Mouse (Mus musculus) embryonic facial prominence, embryonic 10.5 days (tissue): ENCODE measurements around the gene Pcsk1n. TPM values are rescaled to one million over a fixed set of nuclear protein-coding genes. Genes with fewer than 3 reads are reported as not detected.
"Not testable (repeated sequence)": the region's sequence is repeated elsewhere in the genome, so short reads cannot be mapped to it uniquely, and the experiment has no call there.

Source experiments
- DNase-seq: peaks from one replicate; pipeline ENCODE4 v3.0.0-alpha.2; 2017; ENCODE audit warnings: low spot score
- H3K27ac ChIP-seq: fragments of 300-500 bp; sonication (generic); replicated peaks from 2 replicates; pipeline ENCODE4 v1.5.1; 2016; ENCODE audit warnings: mild to moderate bottlenecking
- H3K27me3 ChIP-seq: fragments of 300-500 bp; sonication (generic); replicated peaks from 2 replicates; pipeline ENCODE4 v1.6.1; 2016; ENCODE audit warnings: low read depth, mild to moderate bottlenecking; ENCODE audit not compliant: poor library complexity, severe bottlenecking
- H3K36me3 ChIP-seq: fragments of 300-500 bp; sonication (generic); replicated peaks from 2 replicates; pipeline ENCODE4 v1.6.1; 2016; ENCODE audit warnings: mild to moderate bottlenecking, moderate library complexity
- H3K4me1 ChIP-seq: fragments of 300-500 bp; sonication (generic); 2 replicates; pipeline ENCODE4 v1.6.1; 2016
- H3K4me3 ChIP-seq: fragments of 300-500 bp; sonication (generic); 2 replicates; pipeline ENCODE4 v1.5.1; 2016; ENCODE audit warnings: mild to moderate bottlenecking, moderate library complexity
- H3K9me3 ChIP-seq: fragments of 300-500 bp; sonication (generic); 2 replicates; pipeline ENCODE4 v1.6.1; 2016; ENCODE audit warnings: mild to moderate bottlenecking
- WGBS: fragments of 180-500 bp; shearing (Covaris S2); methylation state at CpG from one replicate; pipeline ENCODE4 v1.1.7; 2016; 5-methylcytosine and 5-hydroxymethylcytosine counted together
- polyA plus RNA-seq: library from polyadenylated mRNA; unstranded; fragments of >200 nt; fragmentation: Nextera tagmentation; extraction: Ambion mirVana; gene quantifications from 2 replicates; pipeline ENCODE4 v1.2.1, GENCODE M21; 2016

The Pcsk1n gene
- polyA plus RNA-seq = 3.0 and 4.5 TPM in 2 replicates

DNA sequence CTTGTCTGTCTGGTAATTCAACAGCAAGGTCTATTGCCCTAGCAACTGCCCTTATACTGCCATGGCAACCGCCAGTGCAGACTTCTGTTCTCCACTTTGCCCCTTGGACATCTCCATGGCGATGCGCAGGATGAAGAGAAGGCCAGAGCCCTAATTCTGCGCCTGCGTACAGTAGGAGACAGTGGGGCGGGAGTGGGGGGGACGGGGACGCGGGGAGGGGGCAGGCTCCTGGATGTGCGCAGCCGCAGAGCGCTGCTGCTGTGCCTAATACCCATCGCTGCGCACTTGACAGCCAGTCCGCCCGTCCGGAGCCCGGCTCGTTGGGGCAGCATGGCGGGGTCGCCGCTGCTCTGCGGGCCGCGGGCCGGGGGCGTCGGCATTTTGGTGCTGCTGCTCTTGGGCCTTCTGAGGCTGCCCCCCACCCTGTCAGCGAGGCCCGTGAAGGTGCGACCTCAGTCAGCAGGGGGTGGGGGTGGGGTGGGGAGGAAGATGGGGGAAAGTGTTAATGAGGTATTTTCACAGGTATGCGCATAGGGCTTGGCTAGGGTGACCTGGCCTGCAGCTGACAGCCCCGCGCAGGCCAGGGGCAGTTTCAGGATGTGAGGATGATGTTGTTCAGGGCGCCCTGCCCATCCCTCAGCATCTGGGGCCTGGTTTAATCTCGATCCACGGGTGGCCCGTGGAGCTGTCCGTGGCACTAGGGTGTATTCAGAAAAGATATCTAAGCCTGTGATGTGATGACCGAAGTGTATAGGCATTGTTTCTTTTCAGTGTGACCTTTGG, at the start of gene Pcsk1n:
TSS of gene Pcsk1n (plus strand) at position 222 of the 783 bp plus-strand sequence.
- H3K36me3 ChIP-seq = no peaks in the 10 kb centered on the region
- 0 out of 2 replicates have a peak within 1 kb of the TSS, but pooled peaks have one; percentile 19 for H3K27ac ChIP-seq
- peaks cover 66% of the 10 kb centered on the region for H3K27me3 ChIP-seq
- 12% methylated on average over 40 of the region's 40 CpGs for WGBS
- peak; percentile 67 for DNase-seq
- H3K4me3 ChIP-seq = peak within 1 kb of the TSS; percentile 51
- H3K9me3 ChIP-seq = peaks cover 9% of the 10 kb centered on the region; the same call in 1 of the 2 replicates
- peaks cover 16% of the 10 kb centered on the region for H3K4me1 ChIP-seq

GRCm38 (mm10) chrX:7869826-7870225, 49.8 kb upstream of the Pcsk1n start:
- no peak for DNase-seq
- WGBS = 45% methylated on average over 3 of the region's 3 CpGs
- no peak overlapping the region for H3K27ac ChIP-seq
- peaks cover 50% of the 10 kb centered on the region for H3K36me3 ChIP-seq
- H3K27me3 ChIP-seq = no peaks in the 10 kb centered on the region
- H3K4me1 ChIP-seq = no peaks in the 10 kb centered on the region
- H3K9me3 ChIP-seq = peaks cover 5% of the 10 kb centered on the region
- H3K4me3 ChIP-seq = no peak overlapping the region

DNA sequence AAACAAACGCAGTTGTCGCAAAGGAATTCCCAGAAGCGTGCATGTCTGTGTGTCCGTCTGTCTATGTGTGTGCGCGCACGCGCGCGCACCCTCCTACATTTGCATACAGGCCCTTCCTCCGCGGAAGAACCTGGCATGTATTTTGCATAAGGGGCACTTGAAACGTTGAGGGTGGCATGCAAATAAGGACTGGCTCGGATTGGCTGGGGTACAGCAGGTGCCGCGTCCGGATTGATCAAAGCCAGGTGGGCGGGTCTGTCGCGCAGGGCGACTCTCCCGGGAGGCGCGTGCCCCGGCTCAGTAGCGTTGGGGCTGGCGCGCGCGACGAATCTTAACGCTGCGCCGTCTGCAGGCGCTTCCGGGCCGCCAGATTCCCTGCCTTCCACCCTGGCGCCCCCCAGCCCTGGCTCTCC, 41.6 kb upstream of the Pcsk1n start, which contains the start of gene Pim2:
TSS of gene Pim2 (plus strand) at position 256 of the 413 bp plus-strand sequence.
- peak; percentile 87 for DNase-seq
- Histone ChIP-seq H3K27ac (peak within 1 kb of the TSS; percentile 30; the same call in 1 of the 2 replicates), H3K9me3 (peaks cover 5% of the 10 kb centered on the region), H3K36me3 (peaks cover 21% of the 10 kb centered on the region), H3K27me3 (no peaks in the 10 kb centered on the region), H3K4me3 (peak within 1 kb of the TSS; percentile 63), H3K4me1 (peaks cover 15% of the 10 kb centered on the region)
- WGBS = 13% methylated on average over 36 of the region's 38 CpGs

DNA sequence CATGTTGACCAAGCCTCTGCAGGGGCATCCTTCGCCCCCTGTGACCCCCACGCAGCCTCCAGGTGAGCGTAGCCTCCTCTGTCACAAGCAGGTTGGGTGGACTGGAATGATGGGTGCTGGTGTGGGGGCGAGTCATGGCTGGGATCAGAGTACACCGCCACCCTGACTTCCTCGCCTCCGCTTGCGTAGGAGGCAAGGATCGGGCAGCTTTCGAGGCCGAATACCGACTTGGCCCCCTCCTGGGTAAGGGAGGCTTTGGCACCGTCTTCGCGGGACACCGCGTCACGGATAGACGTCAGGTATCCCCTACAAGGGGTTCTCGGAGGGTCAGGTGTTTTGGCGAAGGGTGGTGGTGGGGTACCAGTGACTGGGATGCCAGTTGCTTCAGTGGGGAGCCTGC, 41.1 kb upstream of the Pcsk1n start:
- H3K9me3 ChIP-seq = peaks cover 2% of the 10 kb centered on the region

GRCm38 (mm10) chrX:7879819-7880218, 39.8 kb upstream of the Pcsk1n start:
- peak overlapping the region; percentile 39 for H3K4me3 ChIP-seq
- WGBS = 18% methylated on average over 11 of the region's 11 CpGs

More for the DNA sequence above, 41.1 kb upstream of the Pcsk1n start:
- Histone ChIP-seq H3K4me3 (peak overlapping the region; percentile 63), H3K27me3 (no peaks in the 10 kb centered on the region), H3K4me1 (peaks cover 15% of the 10 kb centered on the region), H3K27ac (peak overlapping the region; percentile 30; the same call in 1 of the 2 replicates), H3K36me3 (peaks cover 16% of the 10 kb centered on the region)
- peak; percentile 13 for DNase-seq
- 22% methylated on average over 21 of the region's 21 CpGs for WGBS

GRCm38 (mm10) chrX:7883841-7884567, 35.6 kb upstream of the Pcsk1n start, which contains the start of gene Slc35a2:
TSS of gene Slc35a2 (plus strand) at chrX:7884028.
- peaks cover 7% of the 10 kb centered on the region for H3K36me3 ChIP-seq
- peak within 1 kb of the TSS; percentile 68 for H3K4me3 ChIP-seq
- H3K27me3 ChIP-seq = no peaks in the 10 kb centered on the region
- H3K27ac ChIP-seq = peak within 1 kb of the TSS; percentile 81
- DNase-seq = peak; percentile 82
- peaks cover 11% of the 10 kb centered on the region for H3K4me1 ChIP-seq
- H3K9me3 ChIP-seq = no peaks in the 10 kb centered on the region; the same call in 1 of the 2 replicates
- 13% methylated on average over 49 of the region's 49 CpGs for WGBS

More at GRCm38 (mm10) chrX:7879819-7880218, 39.8 kb upstream of the Pcsk1n start:
- Histone ChIP-seq H3K27me3 (no peaks in the 10 kb centered on the region), H3K4me1 (peaks cover 17% of the 10 kb centered on the region), H3K27ac (no peak overlapping the region), H3K36me3 (peaks cover 4% of the 10 kb centered on the region), H3K9me3 (no peaks in the 10 kb centered on the region; the same call in 1 of the 2 replicates)
- peak; percentile 81 for DNase-seq

DNA sequence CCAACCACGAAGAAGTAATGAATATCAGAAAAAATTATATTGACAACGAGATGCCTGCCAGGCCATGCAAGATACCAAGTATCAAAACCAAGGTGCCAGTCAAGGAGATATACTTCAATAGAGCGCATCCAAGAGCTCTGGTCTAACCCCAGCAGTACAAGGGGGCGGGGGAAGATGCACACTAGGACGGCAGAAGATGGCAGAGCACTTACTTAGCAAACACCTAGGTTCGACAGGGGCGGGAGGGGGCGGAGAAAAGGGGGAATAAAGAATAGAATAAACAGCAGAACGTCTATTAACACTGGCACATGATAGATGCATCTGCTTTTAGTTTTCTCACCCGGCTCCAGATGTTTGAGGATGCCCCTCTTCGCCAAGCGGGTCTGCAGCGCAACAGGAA, 21.4 kb upstream of the Pcsk1n start:
- Histone ChIP-seq H3K27ac (peak overlapping the region; percentile 86), H3K36me3 (peaks cover 32% of the 10 kb centered on the region), H3K9me3 (no peaks in the 10 kb centered on the region), H3K4me3 (peak overlapping the region; percentile 68), H3K4me1 (0 out of 2 replicates have a peak, but pooled peaks cover 6% of the 10 kb centered on the region), H3K27me3 (no peaks in the 10 kb centered on the region)
- DNase-seq = no peak
- WGBS = 36% methylated on average over 13 of the region's 13 CpGs

- Histone ChIP-seq H3K4me3 (peak within 1 kb of the TSS; percentile 68), H3K36me3 (peaks cover 32% of the 10 kb centered on the region), H3K27ac (peak within 1 kb of the TSS; percentile 86), H3K4me1 (0 out of 2 replicates have a peak, but pooled peaks cover 6% of the 10 kb centered on the region), H3K27me3 (no peaks in the 10 kb centered on the region), H3K9me3 (no peaks in the 10 kb centered on the region)
- peak; percentile 87 for DNase-seq
- 15% methylated on average over 62 of the region's 62 CpGs for WGBS
These were observed 20.4 kb upstream of the Pcsk1n start, which contains the start of the genes Pqbp1 and Timm17b for GRCm38 (mm10) chrX:7898880-7899874. TSS of gene Pqbp1 (minus strand) at chrX:7899269. TSS of gene Timm17b (plus strand) at chrX:7899357.

- Histone ChIP-seq H3K9me3 (peaks cover 6% of the 10 kb centered on the region; the same call in 1 of the 2 replicates), H3K4me1 (no peaks in the 10 kb centered on the region), H3K4me3 (no peak overlapping the region), H3K27ac (no peak overlapping the region), H3K27me3 (no peaks in the 10 kb centered on the region), H3K36me3 (peaks cover 35% of the 10 kb centered on the region)
- 94% methylated on average over 5 of the region's 5 CpGs for WGBS
- DNase-seq = no peak
These were observed 15.2 kb upstream of the Pcsk1n start for GRCm38 (mm10) chrX:7904441-7904840.

GRCm38 (mm10) chrX:7907735-7908134, 11.9 kb upstream of the Pcsk1n start, which contains the start of gene Gm10491:
TSS of gene Gm10491 (minus strand) at chrX:7907835.
- WGBS = 91% methylated on average over 5 of the region's 5 CpGs
- DNase-seq = no peak
- Histone ChIP-seq H3K4me1 (no peaks in the 10 kb centered on the region), H3K36me3 (peaks cover 35% of the 10 kb centered on the region), H3K27me3 (no peaks in the 10 kb centered on the region), H3K27ac (no peak within 1 kb of the TSS), H3K4me3 (no peak within 1 kb of the TSS), H3K9me3 (peaks cover 6% of the 10 kb centered on the region; the same call in 1 of the 2 replicates)

DNA sequence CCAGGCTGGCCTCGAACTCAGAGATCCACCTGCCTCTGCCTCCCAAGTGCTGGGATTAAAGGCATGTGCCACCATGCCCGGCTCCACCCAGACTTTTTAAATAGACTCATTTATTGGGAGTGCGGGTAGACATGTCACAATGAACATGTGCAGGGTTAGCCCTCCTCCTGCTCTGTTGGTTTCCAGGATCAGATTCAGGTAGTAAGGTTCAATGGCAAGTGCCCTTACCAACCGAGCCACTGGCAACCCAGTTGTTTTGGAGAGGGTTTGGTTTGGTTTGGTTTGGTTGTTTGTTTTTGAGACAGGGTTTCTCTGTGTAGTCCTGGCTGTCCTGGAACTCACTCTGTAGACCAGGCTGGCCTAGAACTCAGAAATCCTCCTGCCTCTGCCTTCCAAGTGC, 10.4 kb upstream of the Pcsk1n start, which contains the start of gene Gm10490:
TSS of gene Gm10490 (plus strand) at position 301 of the 400 bp plus-strand sequence.
- not testable (repeated sequence) for H3K9me3 ChIP-seq, H3K27me3 ChIP-seq, DNase-seq, H3K4me3 ChIP-seq, H3K4me1 ChIP-seq, H3K27ac ChIP-seq
- peaks cover 25% of the 10 kb centered on the region for H3K36me3 ChIP-seq
- WGBS = 89% methylated on average over 4 of the region's 4 CpGs
